Mouse (Mus musculus) forebrain, embryonic 15.5 days (tissue): ENCODE measurements around the gene Gp1bb. TPM values are rescaled to one million over a fixed set of nuclear protein-coding genes. Genes with fewer than 3 reads are reported as not detected.

Experiments
- ATAC-seq: fragments of 200-750 bp; cut with Nextera tagmentation; replicated peaks from 2 replicates; pipeline ENCODE4 v1.8.0; 2017; ENCODE audit warnings: mild to moderate bottlenecking, moderate TSS enrichment, moderate library complexity
- H3K27ac ChIP-seq: fragments of 300-500 bp; sonication (generic); replicated peaks from 2 replicates; pipeline ENCODE4 v1.5.1; 2015; ENCODE audit warnings: mild to moderate bottlenecking, inconsistent platforms
- H3K27me3 ChIP-seq: fragments of 300-500 bp; sonication (generic); 2 replicates; pipeline ENCODE4 v1.6.1; 2015; ENCODE audit warnings: inconsistent platforms
- H3K36me3 ChIP-seq: fragments of 300-500 bp; sonication (generic); 2 replicates; pipeline ENCODE4 v1.6.1; 2015; ENCODE audit warnings: mild to moderate bottlenecking, inconsistent platforms
- H3K4me1 ChIP-seq: fragments of 300-500 bp; sonication (generic); 2 replicates; pipeline ENCODE4 v1.6.1; 2015; ENCODE audit warnings: inconsistent platforms
- H3K4me2 ChIP-seq: fragments of 300-500 bp; sonication (generic); replicated peaks from 2 replicates; pipeline ENCODE4 v1.6.1; 2015; ENCODE audit warnings: mild to moderate bottlenecking, inconsistent platforms
- H3K4me3 ChIP-seq: fragments of 300-500 bp; sonication (generic); 2 replicates; pipeline ENCODE4 v1.5.1; 2015; ENCODE audit warnings: mild to moderate bottlenecking, inconsistent platforms
- H3K9ac ChIP-seq: fragments of 300-500 bp; sonication (generic); replicated peaks from 2 replicates; pipeline ENCODE4 v1.6.1; 2015; ENCODE audit warnings: mild to moderate bottlenecking, inconsistent platforms
- H3K9me3 ChIP-seq: fragments of 300-500 bp; sonication (generic); 2 replicates; pipeline ENCODE4 v1.6.1; 2016; ENCODE audit warnings: inconsistent platforms
- WGBS: fragments of 180-500 bp; shearing (Covaris S2); methylation state at CpG from one replicate; pipeline ENCODE4 v1.1.7; 2015; ENCODE audit warnings: mixed read lengths; 5-methylcytosine and 5-hydroxymethylcytosine counted together
- polyA plus RNA-seq: library from polyadenylated mRNA; unstranded; fragments of >200 nt; fragmentation: Nextera tagmentation; extraction: Ambion mirVana; gene quantifications from 2 replicates; pipeline ENCODE4 v1.2.1, GENCODE M21; 2015

The Gp1bb gene
- 9.7 and 10.1 TPM in 2 replicates for polyA plus RNA-seq

DNA sequence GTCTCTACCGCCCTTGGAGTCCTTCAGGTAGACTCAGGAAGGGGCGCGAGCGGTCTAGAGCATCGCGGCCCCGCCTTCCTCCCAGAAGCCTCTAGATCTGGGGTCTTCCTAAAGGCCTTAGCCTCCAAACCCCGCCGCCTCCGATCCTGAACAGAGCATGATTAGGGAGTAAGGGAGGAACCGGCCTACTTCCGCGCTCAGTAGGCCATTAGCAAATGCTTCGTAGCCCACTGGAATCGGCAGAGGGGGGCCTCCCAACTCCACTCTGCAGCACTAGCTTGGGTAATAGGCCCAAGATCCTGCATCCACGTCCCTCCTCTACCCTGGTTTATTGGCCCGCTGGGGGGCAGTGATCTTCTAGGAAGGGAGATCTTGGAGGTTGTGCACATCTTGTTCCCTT is at the start of gene Gp1bb:
Gp1bb (minus strand) TSS at position 385 of the 400 bp plus-strand sequence.
- Histone ChIP-seq H3K9ac (peak within 1 kb of the TSS; percentile 33), H3K4me1 (peaks cover 40% of the 10 kb centered on the region), H3K4me2 (peak within 1 kb of the TSS; percentile 70), H3K36me3 (peaks cover 40% of the 10 kb centered on the region), H3K27ac (no peak within 1 kb of the TSS), H3K9me3 (no peaks in the 10 kb centered on the region), H3K4me3 (peak within 1 kb of the TSS; percentile 41), H3K27me3 (peaks cover 79% of the 10 kb centered on the region)
- 23% methylated on average over 17 of the region's 17 CpGs for WGBS
- no peak for ATAC-seq

DNA sequence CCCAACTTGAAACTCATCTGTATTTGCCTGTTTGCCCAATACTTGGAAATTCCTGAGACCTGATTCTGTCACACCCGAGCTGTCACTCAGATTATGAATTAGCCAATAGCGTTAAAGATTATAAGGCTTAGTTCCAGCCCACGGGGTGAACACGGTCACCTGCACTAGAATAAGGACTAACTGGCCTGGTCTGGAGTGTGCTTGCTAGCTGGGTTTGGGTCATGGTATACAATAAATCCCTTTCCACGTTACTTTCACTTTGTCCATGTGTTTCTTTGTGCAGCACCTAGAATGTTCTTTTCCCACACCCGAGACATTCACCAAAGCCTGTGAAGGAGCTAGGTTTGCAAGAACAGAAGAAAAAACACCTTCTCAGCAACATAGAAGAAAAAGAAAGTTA is 47.7 kb upstream of the Gp1bb start:
- no peaks in the 10 kb centered on the region for H3K9me3 ChIP-seq
- WGBS = 73% methylated on average over 6 of the region's 6 CpGs
- no peaks in the 10 kb centered on the region for H3K27me3 ChIP-seq
- H3K36me3 ChIP-seq = no peaks in the 10 kb centered on the region
- H3K4me1 ChIP-seq = no peaks in the 10 kb centered on the region
- no peak for ATAC-seq
- no peak overlapping the region for H3K9ac ChIP-seq
- no peak overlapping the region for H3K27ac ChIP-seq
- no peak overlapping the region for H3K4me2 ChIP-seq
- no peak overlapping the region for H3K4me3 ChIP-seq

DNA sequence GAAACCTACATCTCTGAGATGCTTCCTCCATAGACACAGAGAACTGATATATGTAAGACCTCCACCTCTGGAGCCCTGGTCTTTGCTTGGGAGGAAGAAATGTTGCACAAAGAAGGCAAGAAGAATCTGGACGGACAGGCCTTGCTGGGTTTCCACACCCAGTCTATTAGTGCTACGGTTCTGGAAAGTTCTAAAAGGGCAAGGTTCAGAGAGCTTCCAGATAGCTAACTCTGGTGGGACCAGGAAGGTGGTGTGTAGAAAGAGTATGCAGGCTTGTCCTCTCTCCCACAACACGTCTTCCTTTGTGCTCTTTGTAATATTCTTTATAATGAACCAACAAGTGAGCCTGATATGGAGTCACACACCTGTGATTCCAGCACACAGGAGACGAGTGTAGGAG is 36.4 kb upstream of the Gp1bb start:
- H3K4me1 ChIP-seq = no peaks in the 10 kb centered on the region
- H3K27me3 ChIP-seq = no peaks in the 10 kb centered on the region
- ATAC-seq = no peak
- H3K9ac ChIP-seq = no peak overlapping the region
- H3K36me3 ChIP-seq = no peaks in the 10 kb centered on the region
- H3K9me3 ChIP-seq = no peaks in the 10 kb centered on the region
- no peak overlapping the region for H3K4me3 ChIP-seq
- 79% methylated on average over 4 of the region's 4 CpGs for WGBS
- no peak overlapping the region for H3K27ac ChIP-seq
- H3K4me2 ChIP-seq = no peak overlapping the region

DNA sequence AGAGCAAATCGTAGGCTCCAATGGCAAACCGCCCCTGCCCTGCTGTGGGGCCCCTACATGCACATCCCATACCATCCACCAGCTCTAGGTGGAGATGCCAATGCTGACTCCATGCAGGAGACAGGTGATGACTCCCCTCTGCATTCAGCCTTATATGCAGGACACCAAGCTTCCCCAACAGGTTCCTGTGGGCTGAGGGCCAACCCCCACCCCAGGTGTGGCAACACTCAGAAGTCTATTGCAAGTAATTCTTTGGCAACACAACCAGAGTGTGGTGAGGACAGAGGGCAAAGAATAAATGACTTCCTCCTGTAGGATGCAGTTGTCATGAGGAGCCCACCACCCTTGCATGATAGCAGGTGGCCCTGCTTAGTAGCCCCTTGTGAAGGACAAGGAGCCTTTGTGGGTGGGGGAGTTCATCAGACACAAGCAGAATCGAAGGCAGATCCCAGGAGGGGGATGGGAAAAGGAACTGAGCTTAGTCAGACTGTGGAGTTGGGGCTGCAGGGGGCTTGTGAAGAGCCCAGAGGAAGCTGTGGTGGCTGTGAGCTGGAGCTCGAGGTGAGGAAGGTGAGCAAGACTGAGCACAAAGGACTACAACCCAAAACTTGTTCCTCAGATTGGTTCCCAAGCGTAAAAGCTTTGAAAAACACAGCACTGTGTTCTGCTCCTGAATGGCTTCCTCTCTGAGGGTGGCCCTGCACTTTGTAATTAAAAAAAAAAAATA is 33.3 kb upstream of the Gp1bb start:
- Histone ChIP-seq H3K27me3 (no peaks in the 10 kb centered on the region), H3K4me3 (no peak overlapping the region), H3K9me3 (no peaks in the 10 kb centered on the region), H3K4me1 (no peaks in the 10 kb centered on the region), H3K9ac (no peak overlapping the region), H3K4me2 (no peak overlapping the region), H3K36me3 (no peaks in the 10 kb centered on the region), H3K27ac (no peak overlapping the region)
- no peak for ATAC-seq
- 62% methylated on average over 5 of the region's 5 CpGs for WGBS

DNA sequence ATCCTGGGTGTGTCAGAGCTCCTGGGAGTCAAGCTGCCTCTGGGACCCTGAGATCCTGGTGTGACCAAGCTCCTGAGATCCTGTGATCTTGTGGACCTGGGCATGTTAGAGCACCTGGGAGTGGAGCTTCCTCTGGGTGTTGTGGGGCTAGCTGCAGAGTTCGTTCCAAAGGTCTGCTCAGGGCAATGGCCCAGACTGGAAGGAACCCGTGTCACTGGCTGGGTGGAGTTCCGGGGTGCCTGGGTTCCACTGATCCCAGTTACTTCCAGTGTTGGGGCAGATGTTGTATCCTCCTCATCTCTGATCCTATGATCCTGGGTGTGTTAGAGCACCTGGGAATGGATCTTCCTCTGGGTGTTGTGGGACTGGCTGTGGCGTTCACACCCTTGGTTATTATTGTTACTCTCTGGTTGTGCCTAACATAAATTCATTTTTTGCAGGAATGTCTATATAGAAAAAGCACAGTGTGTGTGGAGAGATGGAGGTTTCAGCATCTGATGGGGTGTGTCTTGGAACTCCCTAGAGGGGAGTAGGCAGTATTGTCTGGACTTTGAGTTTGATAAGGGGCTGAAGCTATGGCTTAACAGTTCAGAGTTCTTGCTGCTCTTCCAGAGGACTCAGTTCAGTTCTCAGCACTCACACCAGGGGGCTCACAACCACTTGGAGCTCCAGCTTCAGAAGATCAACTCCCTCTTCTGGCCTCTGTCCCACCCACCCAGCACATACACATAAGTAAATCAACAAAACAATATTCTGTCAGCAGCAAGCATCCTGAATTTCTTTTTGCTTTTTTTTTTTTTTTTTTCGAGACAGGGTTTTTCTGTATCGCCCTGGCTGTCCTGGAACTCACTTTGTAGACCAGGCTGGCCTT is 31.3 kb upstream of the Gp1bb start:
- H3K36me3 ChIP-seq = no peaks in the 10 kb centered on the region
- H3K9ac ChIP-seq = no peak overlapping the region
- H3K27me3 ChIP-seq = no peaks in the 10 kb centered on the region
- H3K4me2 ChIP-seq = no peak overlapping the region
- H3K4me1 ChIP-seq = no peaks in the 10 kb centered on the region
- no peak overlapping the region for H3K27ac ChIP-seq
- H3K4me3 ChIP-seq = no peak overlapping the region
- ATAC-seq = no peak
- WGBS = 87% methylated on average over 6 of the region's 6 CpGs
- no peaks in the 10 kb centered on the region for H3K9me3 ChIP-seq

DNA sequence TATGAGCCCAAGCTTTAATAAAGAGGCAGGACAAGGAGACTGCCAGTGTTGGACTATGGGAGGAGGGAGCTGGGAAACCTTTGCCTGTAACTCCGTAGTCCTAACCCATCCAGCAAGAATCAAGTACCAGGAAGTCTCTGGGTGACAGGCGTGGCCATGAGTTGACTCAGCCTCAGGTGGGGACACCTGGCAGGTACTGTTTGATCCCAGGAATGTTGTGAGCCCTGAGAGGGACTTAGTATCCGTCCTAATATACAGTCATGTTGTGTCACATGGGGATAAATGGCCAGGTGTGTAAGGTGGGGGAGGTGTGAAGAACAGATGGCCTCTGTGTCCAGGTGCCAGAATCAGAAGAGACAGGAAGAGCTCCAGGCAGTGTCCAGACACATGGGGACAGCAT is 26.9 kb upstream of the Gp1bb start:
- WGBS = 72% methylated on average over 3 of the region's 3 CpGs
- no peak for ATAC-seq
- Histone ChIP-seq H3K27me3 (no peaks in the 10 kb centered on the region), H3K9me3 (no peaks in the 10 kb centered on the region), H3K9ac (no peak overlapping the region), H3K4me2 (no peak overlapping the region), H3K27ac (no peak overlapping the region), H3K36me3 (no peaks in the 10 kb centered on the region), H3K4me3 (no peak overlapping the region), H3K4me1 (no peaks in the 10 kb centered on the region)

DNA sequence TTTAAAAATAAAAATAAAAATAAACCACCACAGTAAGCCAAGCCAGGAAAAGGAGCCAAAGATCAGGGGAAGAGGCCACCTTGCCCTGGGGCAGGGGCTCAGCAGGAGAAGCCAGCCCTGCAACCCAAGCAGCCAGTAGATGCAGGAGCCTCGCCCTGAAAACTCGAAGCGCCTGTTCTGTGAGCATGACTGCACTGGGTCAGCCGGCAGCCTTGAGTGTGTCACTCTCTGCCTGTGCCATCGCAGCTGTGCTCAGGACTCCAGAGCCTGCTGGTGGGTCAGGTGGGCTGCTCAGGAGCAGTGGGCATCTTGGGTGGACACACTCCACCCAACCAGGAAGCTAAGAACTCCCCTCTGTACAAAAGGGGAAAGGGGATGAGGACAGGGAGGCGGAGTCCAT is 23.1 kb upstream of the Gp1bb start:
- no peak overlapping the region for H3K9ac ChIP-seq
- no peaks in the 10 kb centered on the region for H3K27me3 ChIP-seq
- no peaks in the 10 kb centered on the region for H3K9me3 ChIP-seq
- H3K4me3 ChIP-seq = no peak overlapping the region
- no peaks in the 10 kb centered on the region for H3K4me1 ChIP-seq
- WGBS = 71% methylated on average over 6 of the region's 6 CpGs
- no peak for ATAC-seq
- no peak overlapping the region for H3K4me2 ChIP-seq
- no peaks in the 10 kb centered on the region for H3K36me3 ChIP-seq
- H3K27ac ChIP-seq = no peak overlapping the region

DNA sequence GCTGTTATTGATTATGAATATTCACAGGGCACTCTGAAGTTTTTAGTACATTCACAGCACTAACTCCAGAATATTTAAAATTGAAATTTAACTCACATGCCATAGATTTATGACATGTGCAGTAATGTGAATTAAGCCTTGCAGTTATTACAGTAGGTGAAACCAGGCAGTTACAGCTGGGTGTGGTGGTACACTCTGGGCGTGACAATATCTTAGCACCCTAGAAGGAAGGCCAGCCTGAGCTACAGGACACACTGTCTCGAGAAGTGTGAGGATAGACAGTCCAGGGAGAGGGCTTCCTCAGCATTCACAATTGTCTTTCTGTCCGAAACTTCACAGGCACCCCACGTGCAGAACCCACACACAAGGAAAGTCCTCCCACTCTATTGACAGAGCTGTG is 22.3 kb upstream of the Gp1bb start:
- Histone ChIP-seq H3K27me3 (no peaks in the 10 kb centered on the region), H3K9me3 (no peaks in the 10 kb centered on the region), H3K4me1 (no peaks in the 10 kb centered on the region), H3K36me3 (no peaks in the 10 kb centered on the region), H3K9ac (no peak overlapping the region), H3K27ac (no peak overlapping the region), H3K4me3 (no peak overlapping the region), H3K4me2 (no peak overlapping the region)
- WGBS = 73% methylated on average over 4 of the region's 4 CpGs
- no peak for ATAC-seq

DNA sequence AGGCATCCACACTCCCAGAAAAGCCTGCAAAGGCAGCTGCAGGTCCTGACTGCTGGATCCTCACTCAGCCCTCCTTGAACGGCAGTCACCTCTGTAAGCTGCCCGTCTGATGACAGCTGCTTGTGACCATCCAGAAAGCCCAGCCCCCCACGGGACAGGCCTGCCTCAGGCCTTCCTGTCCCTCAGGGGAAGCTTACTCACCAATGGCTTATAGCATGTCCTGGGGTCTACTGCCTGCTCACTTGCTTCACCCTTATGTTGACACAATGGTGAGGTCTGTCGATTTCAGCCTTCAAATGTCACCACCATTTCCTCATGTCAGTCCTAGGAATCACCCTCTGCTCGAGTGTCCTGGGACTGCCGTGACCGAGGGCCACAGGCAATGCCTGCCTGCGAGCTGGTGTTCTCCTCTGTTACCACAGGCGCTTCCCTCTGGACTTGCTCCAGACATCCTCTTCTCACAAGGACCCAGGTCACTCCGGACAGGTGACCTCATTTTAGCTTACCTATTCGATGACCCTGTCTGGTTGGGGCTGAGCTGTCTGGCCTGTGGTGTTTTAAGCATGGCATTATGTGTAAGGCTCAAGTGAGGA is 21.3 kb upstream of the Gp1bb start:
- no peaks in the 10 kb centered on the region for H3K36me3 ChIP-seq
- no peak overlapping the region for H3K9ac ChIP-seq
- H3K4me3 ChIP-seq = no peak overlapping the region
- H3K4me2 ChIP-seq = no peak overlapping the region
- ATAC-seq = no peak
- no peaks in the 10 kb centered on the region for H3K27me3 ChIP-seq
- H3K4me1 ChIP-seq = no peaks in the 10 kb centered on the region
- H3K9me3 ChIP-seq = no peaks in the 10 kb centered on the region
- no peak overlapping the region for H3K27ac ChIP-seq
- WGBS = 83% methylated on average over 11 of the region's 11 CpGs

DNA sequence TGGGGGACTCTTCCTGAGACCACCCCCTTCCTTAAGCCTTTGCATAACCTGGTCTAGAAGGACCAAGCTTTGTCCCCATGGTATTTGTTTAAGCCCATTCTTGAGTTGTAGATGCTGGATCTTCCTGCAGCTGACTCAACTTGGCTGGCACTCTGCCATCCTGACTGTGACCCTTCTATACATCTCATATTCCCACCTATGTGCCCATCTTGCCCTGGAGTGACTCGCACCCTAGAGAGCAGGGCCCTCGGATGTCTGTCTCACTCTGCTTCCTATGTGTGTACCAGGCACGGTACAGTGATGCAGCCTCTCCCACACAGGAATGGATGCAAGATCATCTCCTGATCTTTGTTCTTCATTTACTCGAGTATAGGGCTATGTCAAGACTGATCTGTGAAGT is 20.7 kb upstream of the Gp1bb start:
- no peaks in the 10 kb centered on the region for H3K4me1 ChIP-seq
- ATAC-seq = no peak
- H3K36me3 ChIP-seq = no peaks in the 10 kb centered on the region
- no peak overlapping the region for H3K4me3 ChIP-seq
- no peaks in the 10 kb centered on the region for H3K27me3 ChIP-seq
- H3K4me2 ChIP-seq = no peak overlapping the region
- no peaks in the 10 kb centered on the region for H3K9me3 ChIP-seq
- H3K27ac ChIP-seq = no peak overlapping the region
- H3K9ac ChIP-seq = no peak overlapping the region
- 81% methylated on average over 4 of the region's 4 CpGs for WGBS

DNA sequence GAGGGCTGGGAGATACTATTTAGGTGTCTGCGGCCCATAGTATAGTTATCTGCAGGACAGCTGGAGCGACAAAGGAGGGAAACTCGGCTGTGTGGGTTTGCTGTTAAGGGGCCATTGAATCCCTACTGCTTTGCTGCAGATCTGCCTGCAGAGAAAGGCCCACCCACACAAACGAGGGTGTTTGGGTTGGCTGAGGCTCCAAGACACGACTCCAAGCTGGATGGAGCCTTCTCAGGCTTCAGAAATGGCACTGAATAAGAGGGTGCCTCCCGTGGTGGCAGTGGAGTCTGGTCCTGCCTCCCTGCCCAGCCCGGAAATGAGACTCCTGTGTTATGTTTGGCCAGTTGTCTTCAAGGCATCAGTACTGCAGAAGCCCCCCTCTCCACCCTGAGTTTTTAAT is 20.1 kb upstream of the Gp1bb start:
- Histone ChIP-seq H3K9ac (no peak overlapping the region), H3K27me3 (no peaks in the 10 kb centered on the region), H3K36me3 (no peaks in the 10 kb centered on the region), H3K4me2 (no peak overlapping the region), H3K4me1 (no peaks in the 10 kb centered on the region), H3K27ac (no peak overlapping the region), H3K9me3 (no peaks in the 10 kb centered on the region), H3K4me3 (no peak overlapping the region)
- ATAC-seq = no peak
- WGBS = 55% methylated on average over 7 of the region's 7 CpGs

DNA sequence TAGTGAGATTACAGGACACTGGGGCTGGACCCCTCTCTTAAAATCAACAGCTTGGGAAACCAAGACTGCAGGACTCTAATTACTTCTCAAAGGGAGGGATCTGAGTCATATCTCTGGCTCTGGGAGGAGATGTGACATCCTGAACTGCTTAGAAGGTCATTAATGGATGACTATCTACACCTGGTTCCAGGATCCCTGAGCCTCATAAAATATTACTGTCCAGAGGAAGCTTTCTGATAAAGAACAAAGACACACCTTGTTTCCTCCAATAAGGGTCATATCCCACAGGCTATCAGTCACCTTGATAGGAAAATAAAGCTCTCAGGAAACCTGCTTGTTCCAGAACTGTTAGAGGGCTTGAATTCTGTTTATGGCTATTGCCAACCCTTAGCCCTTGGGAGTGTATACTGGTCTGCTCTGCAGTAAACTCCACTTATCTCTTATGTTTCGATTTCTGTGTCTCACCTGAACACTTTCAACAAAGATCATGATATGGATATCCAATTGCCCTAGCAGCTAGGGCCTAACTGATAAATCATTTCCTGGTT is 17.3 kb upstream of the Gp1bb start:
- no peak overlapping the region for H3K27ac ChIP-seq
- H3K9ac ChIP-seq = no peak overlapping the region
- H3K4me1 ChIP-seq = no peaks in the 10 kb centered on the region
- 80% methylated on average over 1 of the region's 1 CpGs for WGBS
- no peak overlapping the region for H3K4me3 ChIP-seq
- H3K27me3 ChIP-seq = no peaks in the 10 kb centered on the region
- H3K4me2 ChIP-seq = no peak overlapping the region
- no peak for ATAC-seq
- H3K36me3 ChIP-seq = no peaks in the 10 kb centered on the region
- H3K9me3 ChIP-seq = no peaks in the 10 kb centered on the region
